Mouse (Mus musculus) T-helper 1 cell (primary cell): ENCODE results near the gene Gemin4.

Experiments
- in situ Hi-C: fragments of 300-600 bp; cut with MboI, MseI; formaldehyde crosslinking; loops from one replicate; pipeline ENCODE4 v1.15.1; 2025; ENCODE audit warnings: high pct_unique_total_duplicates

Gene Gemin4

DNA sequence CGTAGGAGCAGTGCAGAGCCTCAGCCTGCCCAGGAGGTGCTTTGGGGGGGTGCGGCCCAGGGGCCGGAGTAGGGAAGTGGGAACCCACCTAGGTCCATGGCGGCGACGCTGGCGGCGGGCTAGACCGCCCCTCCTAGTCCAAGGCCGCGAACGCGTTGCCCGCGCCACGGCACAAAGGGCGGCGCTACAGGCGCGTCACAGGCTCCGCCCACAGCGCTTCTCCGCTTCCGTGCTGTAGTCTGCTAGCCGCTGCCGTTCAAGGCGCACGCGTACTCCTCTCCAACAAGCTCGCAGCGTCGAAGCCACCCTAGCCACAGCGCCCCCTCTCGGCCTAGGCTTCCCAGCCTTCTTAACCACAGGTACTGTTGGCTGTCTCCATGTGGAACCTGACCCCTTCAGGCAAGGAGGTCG lies at the start of gene Gemin4, which contains the start of gene Dbil5:
Gene Gemin4 (minus strand): TSS at position 275 of the 411 bp plus-strand sequence.
Gene Dbil5 (plus strand): TSS at position 219 of the 411 bp plus-strand sequence.
- in situ Hi-C loops, result no loop called here

DNA sequence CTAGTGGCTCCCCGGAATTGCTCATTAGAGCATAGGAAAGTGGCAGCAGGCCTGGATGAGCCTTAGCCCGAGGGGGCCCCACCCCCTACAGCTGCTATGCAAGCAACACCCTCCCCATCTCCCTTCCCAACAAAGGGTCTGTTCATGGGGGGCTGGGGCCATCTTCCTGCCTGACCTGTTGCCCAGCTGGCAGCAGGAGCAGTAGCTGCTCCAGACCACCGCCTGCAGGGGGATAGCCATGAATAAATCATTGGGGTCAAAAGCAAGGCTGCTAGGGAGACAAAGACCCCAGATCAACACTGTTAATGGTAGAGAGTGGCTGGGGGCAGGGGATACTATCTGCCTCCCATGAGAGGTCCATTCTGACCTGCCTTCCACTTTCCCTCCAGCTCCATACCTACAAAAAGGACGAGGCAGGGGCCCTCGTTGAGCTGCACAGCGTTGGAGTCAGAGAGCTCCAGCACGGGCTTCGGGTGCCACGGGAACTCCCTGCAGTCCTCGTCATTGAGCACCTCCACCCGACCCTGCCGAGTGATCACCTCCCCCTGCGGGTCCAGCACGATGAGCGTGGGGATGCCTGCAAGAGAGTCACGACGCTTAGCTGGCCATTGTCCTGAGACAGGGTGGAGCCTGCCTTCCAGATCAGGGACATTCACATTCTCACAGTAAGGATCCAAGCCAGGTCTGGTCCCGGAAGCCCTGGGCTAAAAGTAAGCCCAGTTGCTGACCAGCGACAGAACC lies 45.3 kb upstream of the Gemin4 start:
- in situ Hi-C loops, result no loop called here

DNA sequence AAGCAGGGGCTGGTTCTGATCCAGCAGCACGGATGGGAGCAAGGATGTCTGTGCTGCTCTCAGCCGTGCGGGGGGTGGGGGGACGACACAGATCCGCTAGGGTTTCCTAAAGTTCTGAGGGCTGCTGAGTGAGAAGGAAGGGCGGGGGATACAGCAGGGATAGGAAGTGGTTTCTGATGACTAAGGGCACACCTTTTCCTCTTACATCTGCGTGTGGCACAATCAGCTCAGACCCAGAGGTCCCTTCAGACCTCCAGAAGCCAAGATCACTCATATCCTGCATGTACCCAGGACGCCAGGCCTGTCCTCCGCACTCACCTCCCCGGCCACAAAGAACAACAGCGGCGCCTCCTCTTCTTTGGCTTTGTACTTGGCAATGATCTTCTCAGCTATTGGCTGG lies 43.8 kb upstream of the Gemin4 start:
- in situ Hi-C loops, result no loop called here

DNA sequence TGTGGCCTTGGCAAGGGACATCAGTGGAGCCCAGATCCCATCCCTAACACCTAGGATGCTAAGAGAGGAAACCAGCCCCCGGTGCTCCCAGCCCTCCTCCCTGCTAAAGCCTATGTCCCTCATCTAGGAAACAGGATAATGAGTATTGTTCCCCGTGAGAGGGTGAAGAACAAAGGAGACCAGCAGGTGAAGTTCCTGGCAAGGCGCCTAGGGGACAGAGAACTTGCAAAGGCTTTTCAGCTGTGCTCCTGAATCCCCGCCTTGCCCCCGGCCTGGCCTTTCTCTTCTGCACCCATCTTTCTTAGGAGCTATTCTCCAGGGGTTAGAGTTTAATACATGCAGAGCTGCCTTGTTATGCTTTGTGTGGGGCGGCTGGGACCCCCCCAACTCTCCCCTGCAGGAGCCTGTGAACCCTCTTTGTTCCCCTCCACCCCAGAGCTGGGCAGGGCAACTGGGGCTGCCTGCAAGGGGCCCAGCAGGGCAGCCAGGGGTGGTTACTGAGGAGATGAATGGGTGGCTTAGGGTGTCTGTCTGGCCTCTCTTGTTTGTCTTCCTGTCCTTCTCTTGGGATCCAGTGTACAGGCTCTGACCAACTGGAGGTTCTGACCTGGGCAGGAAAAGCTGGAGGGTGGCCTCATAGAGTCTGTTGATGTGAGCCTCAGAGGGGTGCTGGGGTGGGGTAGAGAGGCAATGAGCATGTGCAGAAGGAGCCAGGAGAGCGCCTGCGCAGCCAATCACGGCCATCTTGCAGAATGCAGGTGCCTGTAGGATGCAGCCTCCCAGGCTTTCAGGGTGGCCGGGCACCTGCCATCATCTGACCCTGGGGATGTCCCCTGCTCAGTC lies 43.0 kb upstream of the Gemin4 start:
- in situ Hi-C loops, result no loop called here

DNA sequence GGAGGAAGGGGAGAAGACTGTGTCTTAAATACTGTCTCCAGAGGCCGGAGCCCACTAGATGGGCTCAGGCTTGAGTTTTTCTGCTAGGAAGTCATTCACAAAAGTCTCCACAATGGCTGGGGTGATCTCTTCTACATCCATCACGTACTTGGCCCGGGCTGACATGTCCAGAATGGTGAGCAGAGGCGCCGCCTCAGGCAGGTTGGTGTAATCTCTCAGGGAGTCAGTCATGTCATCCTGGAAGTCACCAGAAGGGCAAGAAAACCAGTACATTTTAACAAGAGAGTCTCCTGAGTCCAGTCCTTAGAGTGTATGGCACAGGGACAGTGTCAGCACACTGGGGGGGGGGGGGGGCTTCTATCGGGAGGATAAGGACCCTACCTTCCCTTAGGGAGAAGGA lies 41.0 kb upstream of the Gemin4 start:
- in situ Hi-C loops, result loop anchor here (5.0 kb wide), 1 partner anchor 149 kb away; the partner anchor contains the start of gene Timm22

DNA sequence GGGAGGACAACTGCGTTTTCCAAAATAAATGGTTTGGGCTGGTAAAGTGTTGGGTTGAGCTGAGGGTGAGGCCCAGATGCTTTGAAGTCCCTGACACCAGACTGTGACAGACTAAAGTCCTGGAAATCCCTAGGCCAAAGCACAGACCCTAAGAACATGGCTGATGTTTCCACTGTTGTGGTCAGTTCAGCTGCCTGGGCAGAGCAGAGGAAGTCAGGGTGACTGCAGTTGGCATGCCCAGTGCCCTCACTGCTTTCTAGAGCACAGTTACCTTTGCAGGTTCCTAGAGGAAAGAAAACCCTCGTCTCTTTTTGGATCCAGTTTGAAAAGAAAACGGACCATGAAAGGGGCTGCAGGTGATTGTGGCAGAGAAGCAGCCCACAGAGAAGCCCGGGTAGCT lies 39.9 kb upstream of the Gemin4 start:
- in situ Hi-C loops, result loop anchor here (5.0 kb wide), 1 partner anchor 150 kb away; the partner anchor contains the start of gene Timm22

DNA sequence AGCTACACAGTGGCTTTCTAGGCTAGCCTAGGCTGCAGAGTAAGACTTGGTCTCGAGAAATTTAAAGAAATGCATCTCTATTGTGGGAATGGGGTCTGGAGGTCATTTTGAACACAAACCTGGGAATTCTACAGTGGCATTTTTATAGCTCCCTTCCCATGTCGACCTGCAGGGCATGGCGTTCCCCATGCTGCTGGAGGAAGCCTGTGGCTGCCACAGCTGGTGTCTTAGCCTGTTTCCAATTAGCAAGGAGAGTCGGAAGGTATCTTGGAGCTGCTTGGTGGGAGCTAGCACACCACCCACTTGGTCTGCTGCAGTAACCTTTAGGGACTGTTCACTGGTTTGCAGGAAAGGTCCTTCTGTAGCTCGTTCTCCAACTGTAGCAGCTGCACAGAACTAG lies 38.7 kb upstream of the Gemin4 start:
- in situ Hi-C loops, result loop anchor here (5.0 kb wide), 1 partner anchor 151 kb away; the partner anchor contains the start of gene Timm22

DNA sequence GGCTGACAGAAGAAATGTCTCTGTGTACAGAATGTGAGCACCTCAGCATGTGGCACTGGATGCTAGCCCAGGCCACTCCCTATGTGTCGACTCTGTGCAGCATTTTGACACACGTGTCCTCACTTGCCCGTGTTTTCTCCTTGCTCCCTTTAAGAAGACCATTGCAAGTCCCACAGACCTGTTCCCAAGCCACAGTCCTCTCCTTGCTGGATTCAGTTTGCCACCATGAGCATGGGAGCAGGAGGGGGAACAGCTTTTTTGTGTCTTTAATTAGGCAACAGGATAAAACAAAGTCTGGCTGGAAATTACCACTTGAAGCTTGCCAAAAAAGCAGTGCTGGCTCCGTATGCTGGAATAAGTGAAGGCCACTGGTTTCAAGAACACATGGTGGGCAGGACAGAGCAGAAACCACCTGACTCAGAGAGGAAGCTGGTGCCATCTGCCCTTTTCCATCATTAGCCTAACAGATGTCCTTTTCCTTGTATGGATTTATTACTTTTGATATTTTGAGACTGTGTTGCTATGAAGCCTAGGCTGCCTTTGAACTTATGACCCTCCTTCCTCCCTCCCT lies 38.1 kb upstream of the Gemin4 start:
- in situ Hi-C loops, result loop anchor here (5.0 kb wide), 1 partner anchor 152 kb away; the partner anchor contains the start of gene Timm22

DNA sequence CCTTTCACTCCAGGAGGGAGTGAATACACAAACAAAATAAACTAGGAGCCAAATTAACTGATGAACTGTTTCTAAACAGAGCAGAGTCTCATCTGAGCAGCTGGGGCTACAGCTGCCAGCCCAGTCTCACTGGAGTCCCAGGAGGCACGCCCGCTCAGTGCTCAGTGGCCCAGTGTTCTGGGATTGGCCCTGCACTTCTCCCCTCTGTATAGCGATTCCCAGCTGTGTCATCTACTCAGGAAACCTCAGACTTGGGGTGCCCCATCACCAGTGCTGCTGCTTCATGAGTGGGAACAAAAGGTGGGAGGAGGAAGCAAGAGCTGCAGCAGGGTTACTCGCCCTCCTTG lies 36.4 kb upstream of the Gemin4 start:
- in situ Hi-C loops, result no loop called here

DNA sequence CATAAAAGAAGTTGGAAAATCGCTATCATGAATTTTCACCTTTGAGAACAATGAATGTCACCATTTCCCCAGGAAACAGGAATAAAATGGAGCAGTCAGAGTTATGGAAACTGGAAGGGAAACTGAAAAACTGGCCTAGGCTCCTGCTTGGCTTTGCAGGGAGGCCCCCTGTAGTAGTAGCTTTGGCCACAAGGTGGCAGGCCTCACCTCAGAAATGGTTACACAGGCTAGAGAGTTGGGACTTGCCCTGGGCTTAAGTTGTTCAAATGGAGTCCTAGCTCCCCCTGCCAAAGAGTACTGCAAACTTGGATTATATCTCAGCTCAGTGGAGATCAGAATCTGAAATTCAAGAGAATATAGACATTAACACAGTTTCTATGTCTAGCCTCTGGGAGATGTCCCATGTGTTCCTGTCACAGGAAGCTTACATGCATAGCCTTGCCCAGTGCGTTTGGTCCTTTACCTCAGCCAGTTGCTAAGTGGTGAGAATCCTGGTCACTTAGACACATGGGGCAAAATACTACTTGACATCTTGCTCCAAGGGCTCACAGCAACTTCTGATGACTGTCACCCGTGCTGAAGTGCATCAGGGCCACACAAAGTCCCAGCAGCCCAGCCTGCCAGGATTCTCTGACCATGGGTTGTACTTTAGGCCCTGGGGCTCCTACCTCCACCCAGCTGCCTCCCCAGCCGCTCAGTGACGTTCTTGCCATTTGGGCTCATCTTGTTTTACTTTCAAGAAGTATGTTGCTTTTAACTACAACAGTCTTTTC lies 35.9 kb upstream of the Gemin4 start:
- in situ Hi-C loops, result no loop called here

DNA sequence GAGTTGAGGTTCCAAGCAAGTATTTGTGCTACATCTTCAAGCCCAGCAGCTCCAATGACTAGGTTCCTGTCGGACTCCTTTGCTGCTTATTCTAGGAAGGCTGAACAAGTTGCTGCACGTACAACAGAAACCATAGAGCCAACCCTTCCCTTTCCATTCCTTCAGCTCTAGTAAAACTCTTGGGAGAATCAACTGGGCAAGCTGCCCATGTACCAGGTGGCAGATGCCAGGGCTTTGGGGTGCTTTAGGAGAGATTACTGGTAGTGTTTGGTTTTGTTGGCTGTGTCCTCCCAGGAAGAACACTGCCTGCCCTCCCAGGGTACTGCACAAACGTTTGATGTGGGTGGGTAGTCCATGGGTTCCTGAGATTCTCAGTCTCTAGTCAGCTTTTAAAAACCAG lies 34.6 kb upstream of the Gemin4 start:
- in situ Hi-C loops, result no loop called here

DNA sequence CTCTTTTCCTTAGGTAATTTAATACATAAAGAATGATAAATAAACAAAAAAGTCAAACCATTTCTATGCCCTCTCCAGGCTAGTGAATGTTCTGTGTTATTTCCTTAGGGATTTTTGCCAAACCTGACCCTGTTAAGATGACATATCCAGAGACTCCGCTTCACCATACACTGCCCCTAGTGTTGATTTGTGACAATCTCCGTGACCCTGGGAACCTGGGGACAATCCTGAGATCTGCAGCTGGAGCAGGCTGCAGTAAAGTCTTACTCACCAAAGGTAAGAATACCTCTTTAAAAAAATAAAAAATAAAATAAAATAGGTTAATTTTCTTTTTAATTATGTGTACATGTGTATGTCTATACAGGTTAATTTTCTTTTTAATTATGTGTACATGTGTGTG lies 29.8 kb upstream of the Gemin4 start:
- in situ Hi-C loops, result no loop called here

DNA sequence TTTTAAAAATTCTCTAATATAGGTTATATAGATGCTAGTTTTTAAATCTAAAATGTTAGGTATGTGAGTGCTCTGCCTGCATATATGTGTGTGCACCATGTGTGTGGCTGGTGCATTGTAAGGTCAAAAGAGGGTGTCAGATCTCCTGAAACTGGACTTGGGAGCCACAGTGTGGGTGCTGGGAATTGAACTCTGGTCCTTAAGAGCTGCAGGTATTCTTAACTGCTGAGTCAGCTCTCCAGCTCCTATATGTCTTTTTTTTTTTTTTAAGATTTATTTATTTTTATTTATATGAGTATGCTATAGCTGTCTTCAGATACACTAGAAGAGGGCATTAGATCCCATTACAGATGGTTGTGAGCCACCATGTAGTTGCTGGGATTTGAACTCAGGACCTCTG lies 29.0 kb upstream of the Gemin4 start:
- in situ Hi-C loops, result no loop called here

DNA sequence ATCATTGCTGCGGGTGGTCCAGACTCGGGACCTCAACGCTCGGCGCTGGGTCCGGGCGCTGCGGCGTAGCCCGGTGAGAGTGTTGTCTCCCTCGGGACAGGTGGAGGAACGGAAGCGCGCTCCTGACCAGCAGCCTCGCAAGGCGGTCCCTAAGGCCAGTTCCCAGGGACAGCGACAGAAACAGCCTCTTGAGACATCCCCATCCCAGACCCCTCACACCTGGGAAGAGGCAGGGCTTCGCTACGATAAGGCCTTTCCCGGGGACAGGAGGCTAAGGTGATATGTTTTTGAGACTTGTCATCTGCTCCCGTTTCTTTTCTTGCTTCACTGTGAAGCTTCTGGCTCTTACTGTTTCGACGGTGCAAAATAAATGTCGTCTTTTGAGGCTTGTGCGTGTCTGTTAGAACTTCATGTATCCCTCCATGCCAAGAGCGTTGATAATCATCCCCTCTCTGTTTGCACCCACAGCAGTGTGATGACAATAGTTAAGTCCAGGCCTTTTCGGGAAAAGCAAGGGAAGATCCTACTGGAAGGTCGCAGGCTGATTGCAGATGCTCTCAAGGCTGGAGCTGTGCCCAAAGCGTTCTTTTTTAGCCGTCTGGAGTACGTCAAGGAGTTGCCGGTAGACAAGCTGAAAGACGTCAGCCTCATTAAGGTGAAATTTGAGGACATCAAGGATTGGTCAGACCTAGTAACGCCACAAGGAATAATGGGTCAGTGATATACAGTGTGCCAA lies 26.5 kb upstream of the Gemin4 start:
- in situ Hi-C loops, result no loop called here

DNA sequence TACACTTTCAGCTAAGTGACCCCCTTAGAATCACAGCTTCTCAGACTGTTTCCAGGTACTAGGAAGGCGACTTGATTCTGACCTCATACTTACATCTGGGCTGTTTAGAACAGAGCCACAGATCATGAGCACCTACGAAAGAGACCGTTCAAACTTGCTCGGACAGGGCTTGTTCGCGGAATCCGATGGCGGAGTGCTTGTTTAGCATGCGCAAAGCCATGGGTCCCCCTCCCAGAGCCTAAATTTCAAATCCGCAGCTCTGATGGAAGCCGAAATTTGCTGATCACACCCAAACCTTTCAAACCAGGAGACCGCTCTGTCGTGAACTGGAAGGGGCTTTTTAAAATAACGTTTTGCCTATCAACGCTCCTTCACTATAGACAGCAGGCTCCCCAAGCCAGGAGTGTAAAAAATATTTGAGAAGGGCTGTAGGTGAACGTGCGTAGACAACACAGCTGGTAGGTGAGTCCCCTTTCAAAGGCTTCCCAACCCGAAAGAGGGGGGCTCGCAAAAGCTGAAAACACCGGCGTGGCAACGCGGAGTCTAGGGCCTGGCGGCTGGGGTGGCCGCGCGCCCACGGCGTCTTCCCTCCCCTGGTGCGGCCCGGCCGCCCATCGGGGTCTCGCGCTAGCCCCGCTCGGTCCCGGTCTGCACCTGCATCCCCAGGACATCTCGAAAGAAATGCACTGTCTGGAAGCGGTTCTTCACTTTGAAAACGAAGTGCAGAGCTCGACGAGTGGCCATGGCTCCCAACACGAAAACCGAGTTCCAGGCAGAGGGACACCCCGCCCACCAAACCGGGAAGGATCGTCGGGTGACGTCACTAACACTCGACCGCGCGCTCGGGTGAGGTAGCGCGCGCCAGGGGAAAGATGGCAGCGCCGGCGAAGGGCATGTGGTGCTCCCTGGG lies 25.7 kb upstream of the Gemin4 start, which contains the start of the genes Mrm3 and Glod4:
Gene Mrm3 (plus strand): TSS at position 815 of the 910 bp plus-strand sequence.
Gene Glod4 (minus strand): TSS at position 825 of the 910 bp plus-strand sequence.
- in situ Hi-C loops, result no loop called here

DNA sequence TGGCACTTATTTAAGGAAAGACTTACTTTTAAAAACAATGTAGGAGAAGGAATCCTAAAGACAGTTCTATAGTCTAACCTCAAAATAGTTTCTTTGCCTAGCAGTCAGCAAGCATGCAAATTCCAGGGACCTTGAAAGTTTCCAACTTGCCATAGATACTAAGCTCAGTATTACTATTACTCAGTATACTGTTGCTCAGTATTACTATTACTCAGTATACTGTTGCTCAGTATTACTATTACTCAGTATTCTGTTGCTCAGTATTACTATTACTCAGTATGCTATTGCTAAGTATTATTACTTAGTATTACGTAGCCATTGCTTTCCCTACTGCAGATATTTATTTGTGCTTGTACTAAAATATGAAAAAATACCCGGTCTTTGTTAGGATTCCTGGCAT lies 22.3 kb upstream of the Gemin4 start:
- in situ Hi-C loops, result no loop called here

DNA sequence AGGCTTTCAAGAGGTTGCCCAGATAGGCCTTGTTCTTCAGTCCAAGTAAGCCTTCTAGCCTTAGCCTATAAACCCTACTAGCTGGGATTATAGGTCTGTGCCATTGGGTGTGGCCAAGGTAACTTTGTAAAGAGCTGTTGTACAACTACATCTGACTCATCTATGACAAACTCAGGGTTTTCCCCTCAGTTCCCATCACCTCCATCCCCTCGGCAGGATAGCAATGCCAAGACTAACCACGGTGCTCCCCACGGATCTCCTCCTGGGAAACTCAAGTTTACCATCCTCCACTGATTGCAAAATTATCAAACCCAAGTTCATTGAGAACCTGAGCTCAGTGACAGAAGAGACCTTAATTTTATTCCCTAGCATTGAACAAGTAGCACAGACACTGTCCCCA lies 18.7 kb upstream of the Gemin4 start:
- in situ Hi-C loops, result no loop called here

DNA sequence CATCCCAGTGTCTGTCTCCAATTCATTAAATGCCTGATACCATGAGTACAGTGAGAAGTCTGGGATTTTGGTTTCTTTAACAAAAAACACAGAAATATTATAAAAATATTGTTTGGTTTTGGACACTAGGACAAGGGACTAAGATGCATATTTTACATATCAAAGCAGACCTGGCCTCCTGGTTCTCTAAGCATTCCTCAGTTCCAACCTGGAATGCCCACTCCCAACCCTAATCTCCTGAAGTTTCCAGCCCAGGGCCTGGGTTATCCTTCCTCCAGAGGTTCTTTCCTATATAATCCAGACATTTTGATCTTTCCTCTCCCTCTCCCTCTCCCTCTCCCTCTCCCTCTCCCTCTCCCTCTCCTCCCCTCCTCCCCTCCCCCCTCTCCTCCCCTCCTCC lies 7.6 kb upstream of the Gemin4 start:
- in situ Hi-C loops, result no loop called here

DNA sequence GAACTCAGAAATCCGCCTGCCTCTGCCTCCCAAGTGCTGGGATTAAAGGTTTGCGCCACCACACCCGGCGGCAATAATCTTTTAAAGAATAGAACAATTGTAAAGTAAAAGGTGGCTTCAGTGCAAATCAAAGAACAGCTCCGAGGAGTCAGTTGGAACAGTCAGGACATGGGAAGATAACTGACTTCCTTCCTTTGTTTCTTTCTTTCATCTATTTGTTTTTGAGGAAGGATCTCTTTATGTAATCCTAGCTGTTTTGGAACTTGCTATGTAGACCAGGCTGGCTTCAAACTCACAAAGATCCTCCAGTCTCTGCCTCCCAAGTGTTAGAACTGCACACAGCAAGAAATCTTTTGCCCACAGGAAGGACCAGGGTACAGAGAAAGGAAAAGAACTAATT lies 7.2 kb upstream of the Gemin4 start:
- in situ Hi-C loops, result no loop called here
